Mouse (Mus musculus) neural tube, embryonic 14.5 days (tissue): Measurements from ENCODE around the gene Lrrc10b. TPM values are rescaled to one million over a fixed set of nuclear protein-coding genes. Genes with fewer than 3 reads are reported as not detected.

Source experiments
- ATAC-seq: fragments of 200-750 bp; cut with Nextera tagmentation; 2 replicates; pipeline ENCODE4 v1.8.0; 2017; ENCODE audit warnings: low read depth, mild to moderate bottlenecking, moderate TSS enrichment, moderate library complexity
- H3K27ac ChIP-seq: fragments of 300-500 bp; sonication (generic); 2 replicates; pipeline ENCODE4 v1.5.1; 2014; ENCODE audit warnings: low read depth, mild to moderate bottlenecking, control low read depth, low read length, moderate library complexity, mixed read lengths
- H3K27me3 ChIP-seq: fragments of 300-500 bp; sonication (generic); 2 replicates; pipeline ENCODE4 v1.6.1; 2014; ENCODE audit warnings: low read length; ENCODE audit not compliant: control insufficient read depth, insufficient read depth
- H3K36me3 ChIP-seq: fragments of 300-500 bp; sonication (generic); 2 replicates; pipeline ENCODE4 v1.6.1; 2014; ENCODE audit warnings: low read length, mixed read lengths; ENCODE audit not compliant: control insufficient read depth, insufficient read depth
- H3K4me1 ChIP-seq: fragments of 300-500 bp; sonication (generic); 2 replicates; pipeline ENCODE4 v1.6.1; 2014; ENCODE audit warnings: low read length; ENCODE audit not compliant: control insufficient read depth, insufficient read depth
- H3K4me2 ChIP-seq: fragments of 300-500 bp; sonication (generic); 2 replicates; pipeline ENCODE4 v1.6.1; 2014; ENCODE audit warnings: mild to moderate bottlenecking, low read depth, low read length, control low read depth
- H3K4me3 ChIP-seq: fragments of 300-500 bp; sonication (generic); 2 replicates; pipeline ENCODE4 v1.5.1; 2014; ENCODE audit warnings: low read depth, low read length, control low read depth, mixed read lengths
- H3K9ac ChIP-seq: fragments of 300-500 bp; sonication (generic); replicated peaks from 2 replicates; pipeline ENCODE4 v1.6.1; 2014; ENCODE audit warnings: low read depth, mild to moderate bottlenecking, control low read depth, low read length, mixed read lengths
- H3K9me3 ChIP-seq: fragments of 300-500 bp; sonication (generic); 2 replicates; pipeline ENCODE4 v1.6.1; 2016; ENCODE audit warnings: low read length; ENCODE audit not compliant: control insufficient read depth
- WGBS: fragments of 180-500 bp; shearing (Covaris S2); extraction: QIAGEN DNeasy Blood & Tissue Kit; methylation state at CpG from one replicate; pipeline ENCODE4 v1.1.7; 2014; 5-methylcytosine and 5-hydroxymethylcytosine counted together
- polyA plus RNA-seq: library from polyadenylated mRNA; unstranded; fragments of >200 nt; fragmentation: Nextera tagmentation; extraction: Ambion mirVana; gene quantifications from 2 replicates; pipeline ENCODE4 v1.2.1, GENCODE M21; 2014

Lrrc10b gene
- polyA plus RNA-seq: 0.66 and 0.75 TPM in 2 replicates

GRCm38 (mm10) chr19:10456752-10457483 is at the start of gene Lrrc10b:
Gene Lrrc10b, minus strand, starts transcription at chr19:10457473.
- H3K9me3 ChIP-seq: no peaks in the 10 kb centered on the region
- ATAC-seq: peak; percentile 78
- H3K36me3 ChIP-seq: no peaks in the 10 kb centered on the region
- H3K4me2 ChIP-seq: peak within 1 kb of the TSS; percentile 81
- H3K4me1 ChIP-seq: peaks cover 10% of the 10 kb centered on the region
- peak within 1 kb of the TSS; percentile 39 for H3K9ac ChIP-seq
- H3K4me3 ChIP-seq: peak within 1 kb of the TSS; percentile 41
- H3K27me3 ChIP-seq: peaks cover 28% of the 10 kb centered on the region
- no peak within 1 kb of the TSS for H3K27ac ChIP-seq
- under 1% methylated on average over 88 of the region's 96 CpGs for WGBS

- Histone ChIP-seq H3K4me3 (no peak overlapping the region), H3K9me3 (no peaks in the 10 kb centered on the region), H3K27me3 (no peaks in the 10 kb centered on the region), H3K36me3 (peaks cover 20% of the 10 kb centered on the region), H3K27ac (no peak overlapping the region), H3K4me2 (no peak overlapping the region), H3K9ac (no peak overlapping the region), H3K4me1 (no peaks in the 10 kb centered on the region)
- WGBS: 7% methylated on average over 4 of the region's 4 CpGs
- peak; percentile 87 for ATAC-seq
Measured at GRCm38 (mm10) chr19:10502571-10502970, 45.3 kb upstream of the Lrrc10b start.

- 91% methylated on average over 8 of the region's 8 CpGs for WGBS
- H3K4me3 ChIP-seq: no peak overlapping the region
- H3K36me3 ChIP-seq: peaks cover 20% of the 10 kb centered on the region
- H3K9me3 ChIP-seq: no peaks in the 10 kb centered on the region
- no peak overlapping the region for H3K4me2 ChIP-seq
- no peak for ATAC-seq
- no peak overlapping the region for H3K9ac ChIP-seq
- no peaks in the 10 kb centered on the region for H3K27me3 ChIP-seq
- H3K27ac ChIP-seq: no peak overlapping the region
- no peaks in the 10 kb centered on the region for H3K4me1 ChIP-seq
Measured at GRCm38 (mm10) chr19:10500581-10500980, 43.3 kb upstream of the Lrrc10b start.

GRCm38 (mm10) chr19:10497512-10498160 is 40.4 kb upstream of the Lrrc10b start:
- Histone ChIP-seq H3K27ac (no peak overlapping the region), H3K4me3 (no peak overlapping the region), H3K9me3 (no peaks in the 10 kb centered on the region), H3K36me3 (peaks cover 12% of the 10 kb centered on the region), H3K27me3 (no peaks in the 10 kb centered on the region), H3K9ac (no peak overlapping the region), H3K4me1 (no peaks in the 10 kb centered on the region), H3K4me2 (no peak overlapping the region)
- no peak for ATAC-seq
- WGBS: 56% methylated on average over 8 of the region's 8 CpGs

- ATAC-seq: no peak
Measured at GRCm38 (mm10) chr19:10496976-10497375, 39.7 kb upstream of the Lrrc10b start.

GRCm38 (mm10) chr19:10495670-10496069 is 38.4 kb upstream of the Lrrc10b start:
- no peaks in the 10 kb centered on the region for H3K9me3 ChIP-seq
- no peaks in the 10 kb centered on the region for H3K4me1 ChIP-seq
- peaks cover 5% of the 10 kb centered on the region; the same call in 1 of the 2 replicates for H3K36me3 ChIP-seq
- WGBS: 81% methylated on average over 1 of the region's 1 CpGs
- no peaks in the 10 kb centered on the region for H3K27me3 ChIP-seq
- H3K27ac ChIP-seq: no peak overlapping the region
- no peak overlapping the region for H3K4me3 ChIP-seq
- no peak overlapping the region for H3K4me2 ChIP-seq
- no peak for ATAC-seq
- no peak overlapping the region for H3K9ac ChIP-seq

More at GRCm38 (mm10) chr19:10496976-10497375, 39.7 kb upstream of the Lrrc10b start:
- Histone ChIP-seq H3K9ac (no peak overlapping the region), H3K27ac (no peak overlapping the region), H3K4me3 (no peak overlapping the region), H3K36me3 (peaks cover 9% of the 10 kb centered on the region), H3K9me3 (no peaks in the 10 kb centered on the region), H3K4me2 (no peak overlapping the region), H3K27me3 (no peaks in the 10 kb centered on the region), H3K4me1 (no peaks in the 10 kb centered on the region)
- 62% methylated on average over 2 of the region's 2 CpGs for WGBS

- no peaks in the 10 kb centered on the region for H3K9me3 ChIP-seq
- no peak overlapping the region for H3K27ac ChIP-seq
- H3K27me3 ChIP-seq: no peaks in the 10 kb centered on the region
- no peaks in the 10 kb centered on the region for H3K36me3 ChIP-seq
- H3K4me3 ChIP-seq: no peak overlapping the region
- ATAC-seq: peak; percentile 90
- H3K9ac ChIP-seq: no peak overlapping the region
- no peak overlapping the region for H3K4me2 ChIP-seq
- WGBS: 25% methylated on average over 9 of the region's 9 CpGs
- no peaks in the 10 kb centered on the region for H3K4me1 ChIP-seq
Measured at GRCm38 (mm10) chr19:10486264-10486738, 29.0 kb upstream of the Lrrc10b start.

- Histone ChIP-seq H3K4me2 (no peak within 1 kb of the TSS), H3K9me3 (no peaks in the 10 kb centered on the region), H3K27ac (no peak within 1 kb of the TSS), H3K9ac (no peak within 1 kb of the TSS), H3K4me1 (no peaks in the 10 kb centered on the region), H3K36me3 (no peaks in the 10 kb centered on the region), H3K4me3 (no peak within 1 kb of the TSS), H3K27me3 (no peaks in the 10 kb centered on the region)
- WGBS: 36% methylated on average over 6 of the region's 6 CpGs
- ATAC-seq: no peak
Measured at GRCm38 (mm10) chr19:10482703-10483102, 25.4 kb upstream of the Lrrc10b start, which contains the start of gene Ppp1r32. Gene Ppp1r32, minus strand, starts transcription at chr19:10482928.

- Histone ChIP-seq H3K27ac (no peak overlapping the region), H3K4me3 (no peak overlapping the region), H3K4me1 (no peaks in the 10 kb centered on the region), H3K4me2 (no peak overlapping the region), H3K36me3 (no peaks in the 10 kb centered on the region), H3K9ac (no peak overlapping the region), H3K9me3 (no peaks in the 10 kb centered on the region), H3K27me3 (no peaks in the 10 kb centered on the region)
- no peak for ATAC-seq
- 68% methylated on average over 4 of the region's 4 CpGs for WGBS
Measured at GRCm38 (mm10) chr19:10479541-10479940, 22.3 kb upstream of the Lrrc10b start.
